Mouse (Mus musculus): ENCODE results near the gene Smg5. TPM values are rescaled to one million over a fixed set of nuclear protein-coding genes. Genes with fewer than 3 reads are reported as not detected.

Gene Smg5
- polyA plus RNA-seq, 1 experiment from 2014 or later: 49.7 TPM

GRCm38 (mm10) chr3:88299172-88299571 lies 36.9 kb upstream of the Smg5 start:
- 79% methylated on average over 1 of the region's 1 CpGs for WGBS

GRCm38 (mm10) chr3:88324951-88325405 lies 11.1 kb upstream of the Smg5 start, which contains the start of gene Glmp:
Gene Glmp, plus strand, starts transcription at chr3:88325023.
- Histone ChIP-seq H3K36me3 (ENCODE audit: control insufficient read depth, insufficient read depth, low read length) (peaks cover 31% of the 10 kb centered on the region), H3K4me1 (ENCODE audit: control insufficient read depth, insufficient read depth, low read depth, low read length) (peaks cover 12% of the 10 kb centered on the region), H3K27me3 (replicated peaks; ENCODE audit: control insufficient read depth, insufficient read depth, low read length) (no peaks in the 10 kb centered on the region), H3K9ac (ENCODE audit: low read depth, low read length) (peak within 1 kb of the TSS; percentile 83), H3K9me3 (ENCODE audit: control insufficient read depth, low read length) (no peaks in the 10 kb centered on the region), H3K4me2 (ENCODE audit: low read length) (peak within 1 kb of the TSS; percentile 83), H3K27ac (ENCODE audit: low read depth, low read length) (peak within 1 kb of the TSS; percentile 48; the same call in 1 of the 2 replicates), H3K4me3 (ENCODE audit: low read length) (peak within 1 kb of the TSS; percentile 85)
- peak; percentile 82 for ATAC-seq
- 2% methylated on average over 10 of the region's 10 CpGs for WGBS

More at GRCm38 (mm10) chr3:88299172-88299571, 36.9 kb upstream of the Smg5 start:
- H3K9me3 ChIP-seq (ENCODE audit: control insufficient read depth, low read length): no peaks in the 10 kb centered on the region
- no peak for ATAC-seq
- peaks cover 34% of the 10 kb centered on the region for H3K36me3 ChIP-seq (ENCODE audit: control insufficient read depth, insufficient read depth, low read length)
- no peak overlapping the region for H3K4me3 ChIP-seq (ENCODE audit: low read length)
- H3K4me1 ChIP-seq (ENCODE audit: control insufficient read depth, insufficient read depth, low read depth, low read length): peaks cover 17% of the 10 kb centered on the region
- no peak overlapping the region for H3K27ac ChIP-seq (ENCODE audit: low read depth, low read length)
- H3K9ac ChIP-seq (ENCODE audit: low read depth, low read length): no peak overlapping the region
- no peak overlapping the region for H3K4me2 ChIP-seq (ENCODE audit: low read length)
- no peaks in the 10 kb centered on the region for H3K27me3 ChIP-seq (replicated peaks; ENCODE audit: control insufficient read depth, insufficient read depth, low read length)

- Histone ChIP-seq H3K9ac (ENCODE audit: low read depth, low read length) (no peak overlapping the region), H3K4me1 (ENCODE audit: control insufficient read depth, insufficient read depth, low read depth, low read length) (peaks cover 12% of the 10 kb centered on the region), H3K9me3 (ENCODE audit: control insufficient read depth, low read length) (no peaks in the 10 kb centered on the region), H3K27ac (ENCODE audit: low read depth, low read length) (no peak overlapping the region), H3K4me2 (ENCODE audit: low read length) (no peak overlapping the region), H3K4me3 (ENCODE audit: low read length) (no peak overlapping the region), H3K36me3 (ENCODE audit: control insufficient read depth, insufficient read depth, low read length) (peaks cover 5% of the 10 kb centered on the region), H3K27me3 (replicated peaks; ENCODE audit: control insufficient read depth, insufficient read depth, low read length) (no peaks in the 10 kb centered on the region)
- no peak for ATAC-seq
- WGBS: 75% methylated on average over 5 of the region's 5 CpGs
These were observed 7.1 kb upstream of the Smg5 start for GRCm38 (mm10) chr3:88328956-88329355.

GRCm38 (mm10) chr3:88331282-88331681 lies 4.8 kb upstream of the Smg5 start:
- Histone ChIP-seq H3K9ac (ENCODE audit: low read depth, low read length) (no peak overlapping the region), H3K4me1 (ENCODE audit: control insufficient read depth, insufficient read depth, low read depth, low read length) (peaks cover 6% of the 10 kb centered on the region), H3K9me3 (ENCODE audit: control insufficient read depth, low read length) (no peaks in the 10 kb centered on the region), H3K27me3 (replicated peaks; ENCODE audit: control insufficient read depth, insufficient read depth, low read length) (no peaks in the 10 kb centered on the region), H3K27ac (ENCODE audit: low read depth, low read length) (no peak overlapping the region), H3K36me3 (ENCODE audit: control insufficient read depth, insufficient read depth, low read length) (peaks cover 5% of the 10 kb centered on the region), H3K4me3 (ENCODE audit: low read length) (no peak overlapping the region), H3K4me2 (ENCODE audit: low read length) (no peak overlapping the region)
- no peak for ATAC-seq
- 25% methylated on average over 2 of the region's 2 CpGs for WGBS

- H3K9me3 ChIP-seq (ENCODE audit: control insufficient read depth, low read length): no peaks in the 10 kb centered on the region
- H3K9ac ChIP-seq (ENCODE audit: low read depth, low read length): no peak overlapping the region
- 65% methylated on average over 12 of the region's 12 CpGs for WGBS
- H3K4me2 ChIP-seq (ENCODE audit: low read length): no peak overlapping the region
- ATAC-seq: no peak
- no peaks in the 10 kb centered on the region; the same call in 1 of the 2 replicates for H3K36me3 ChIP-seq (ENCODE audit: control insufficient read depth, insufficient read depth, low read length)
- H3K4me1 ChIP-seq (ENCODE audit: control insufficient read depth, insufficient read depth, low read depth, low read length): peaks cover 13% of the 10 kb centered on the region
- H3K27me3 ChIP-seq (replicated peaks; ENCODE audit: control insufficient read depth, insufficient read depth, low read length): no peaks in the 10 kb centered on the region
- H3K4me3 ChIP-seq (ENCODE audit: low read length): no peak overlapping the region
- H3K27ac ChIP-seq (ENCODE audit: low read depth, low read length): no peak overlapping the region
These were observed 1.9 kb upstream of the Smg5 start for GRCm38 (mm10) chr3:88334029-88334658.

- peak overlapping the region; percentile 65 for H3K4me2 ChIP-seq (ENCODE audit: low read length)
- no peak for ATAC-seq
- no peaks in the 10 kb centered on the region for H3K27me3 ChIP-seq (replicated peaks; ENCODE audit: control insufficient read depth, insufficient read depth, low read length)
- peaks cover 13% of the 10 kb centered on the region for H3K4me1 ChIP-seq (ENCODE audit: control insufficient read depth, insufficient read depth, low read depth, low read length)
- H3K9ac ChIP-seq (ENCODE audit: low read depth, low read length): peak overlapping the region; percentile 68; the same call in 1 of the 2 replicates
- H3K36me3 ChIP-seq (ENCODE audit: control insufficient read depth, insufficient read depth, low read length): no peaks in the 10 kb centered on the region
- peak overlapping the region; percentile 86 for H3K4me3 ChIP-seq (ENCODE audit: low read length)
- 39% methylated on average over 3 of the region's 3 CpGs for WGBS
- H3K27ac ChIP-seq (ENCODE audit: low read depth, low read length): 0 out of 2 replicates have a peak overlapping the region, but pooled peaks have one; percentile 25
- no peaks in the 10 kb centered on the region for H3K9me3 ChIP-seq (ENCODE audit: control insufficient read depth, low read length)
These were observed 1.1 kb upstream of the Smg5 start for GRCm38 (mm10) chr3:88334902-88335435.

GRCm38 (mm10) chr3:88335436-88336053 lies 515 bp upstream of the Smg5 start:
- Histone ChIP-seq H3K27me3 (replicated peaks; ENCODE audit: control insufficient read depth, insufficient read depth, low read length) (no peaks in the 10 kb centered on the region), H3K4me1 (ENCODE audit: control insufficient read depth, insufficient read depth, low read depth, low read length) (peaks cover 13% of the 10 kb centered on the region), H3K36me3 (ENCODE audit: control insufficient read depth, insufficient read depth, low read length) (no peaks in the 10 kb centered on the region), H3K9me3 (ENCODE audit: control insufficient read depth, low read length) (no peaks in the 10 kb centered on the region), H3K4me3 (ENCODE audit: low read length) (peak overlapping the region; percentile 86), H3K4me2 (ENCODE audit: low read length) (peak overlapping the region; percentile 65), H3K9ac (ENCODE audit: low read depth, low read length) (peak overlapping the region; percentile 68), H3K27ac (ENCODE audit: low read depth, low read length) (peak overlapping the region; percentile 96)
- WGBS: under 1% methylated on average over 27 of the region's 27 CpGs
- ATAC-seq: peak; percentile 61

GRCm38 (mm10) chr3:88337367-88338020 lies 1.4 kb downstream of the Smg5 start:
- Histone ChIP-seq H3K4me2 (ENCODE audit: low read length) (peak overlapping the region; percentile 69), H3K9ac (ENCODE audit: low read depth, low read length) (peak overlapping the region; percentile 56; the same call in 1 of the 2 replicates), H3K9me3 (ENCODE audit: control insufficient read depth, low read length) (no peaks in the 10 kb centered on the region), H3K36me3 (ENCODE audit: control insufficient read depth, insufficient read depth, low read length) (peaks cover 7% of the 10 kb centered on the region), H3K27ac (ENCODE audit: low read depth, low read length) (no peak overlapping the region), H3K4me3 (ENCODE audit: low read length) (peak overlapping the region; percentile 5; the same call in 1 of the 2 replicates), H3K27me3 (replicated peaks; ENCODE audit: control insufficient read depth, insufficient read depth, low read length) (no peaks in the 10 kb centered on the region), H3K4me1 (ENCODE audit: control insufficient read depth, insufficient read depth, low read depth, low read length) (peaks cover 13% of the 10 kb centered on the region)
- WGBS: 79% methylated on average over 11 of the region's 11 CpGs
- ATAC-seq: no peak

GRCm38 (mm10) chr3:88338316-88338715 lies 2.3 kb downstream of the Smg5 start:
- ATAC-seq: no peak

More at GRCm38 (mm10) chr3:88338316-88338715, 2.3 kb downstream of the Smg5 start:
- Histone ChIP-seq H3K9me3 (ENCODE audit: control insufficient read depth, low read length) (no peaks in the 10 kb centered on the region), H3K36me3 (ENCODE audit: control insufficient read depth, insufficient read depth, low read length) (peaks cover 15% of the 10 kb centered on the region), H3K27me3 (replicated peaks; ENCODE audit: control insufficient read depth, insufficient read depth, low read length) (no peaks in the 10 kb centered on the region), H3K4me3 (ENCODE audit: low read length) (no peak overlapping the region), H3K27ac (ENCODE audit: low read depth, low read length) (no peak overlapping the region), H3K4me2 (ENCODE audit: low read length) (no peak overlapping the region), H3K4me1 (ENCODE audit: control insufficient read depth, insufficient read depth, low read depth, low read length) (peaks cover 13% of the 10 kb centered on the region), H3K9ac (ENCODE audit: low read depth, low read length) (no peak overlapping the region)
- WGBS: 95% methylated on average over 7 of the region's 7 CpGs
